Mouse (Mus musculus) megakaryocyte progenitor cell, adult 5-6 weeks (primary cell): ENCODE data around the gene Nars2. TPM values are rescaled to one million over a fixed set of nuclear protein-coding genes. Genes with fewer than 3 reads are reported as not detected.

Experiments
- total RNA-seq, 2 experiments: library from RNA; stranded (forward) in 1 of 2; stranded (reverse) in 1 of 2; fragments of 157-497, 149-512 nt in 1 of 2; fragments of 200-1000 nt in 1 of 2; gene quantifications; 2 replicates each; pipeline versions ENCODE4 v1.2.3 to v1.2.4; 2015 to 2017

Gene Nars2
- total RNA-seq, 2 experiments from 2014 or later = 8.4 to 12.1 TPM

Other genes with a start within 250 kb of the Nars2 start
- 12.7 and 15.7 TPM in 2 replicates for gene Gab2, start 130.1 kb downstream of the Nars2 start, total RNA-seq (2015)
- gene Gab2, start 130.1 kb downstream of the Nars2 start, total RNA-seq (2017) = 12.0 and 12.2 TPM in 2 replicates